Mouse (Mus musculus) limb, embryonic 10.5 days (tissue): ENCODE measurements around the gene Tnks2. TPM values are rescaled to one million over a fixed set of nuclear protein-coding genes. Genes with fewer than 3 reads are reported as not detected.
"Not testable (repeated sequence)": the region's sequence is repeated elsewhere in the genome, so short reads cannot be mapped to it uniquely, and the experiment has no call there.

Experiments
- DNase-seq: peaks from one replicate; pipeline ENCODE4 v3.0.0-alpha.2; 2017; ENCODE audit warnings: low spot score
- H3K27ac ChIP-seq: fragments of 300-500 bp; sonication (generic); 2 replicates; pipeline ENCODE4 v1.5.1; 2016; ENCODE audit warnings: mild to moderate bottlenecking
- H3K27me3 ChIP-seq: fragments of 300-500 bp; sonication (generic); 2 replicates; pipeline ENCODE4 v1.6.1; 2016; ENCODE audit warnings: low read depth, mild to moderate bottlenecking; ENCODE audit not compliant: poor library complexity, severe bottlenecking
- H3K36me3 ChIP-seq: fragments of 300-500 bp; sonication (generic); 2 replicates; pipeline ENCODE4 v1.6.1; 2016; ENCODE audit warnings: mild to moderate bottlenecking, moderate library complexity
- H3K4me1 ChIP-seq: fragments of 300-500 bp; sonication (generic); 2 replicates; pipeline ENCODE4 v1.6.1; 2016
- H3K4me3 ChIP-seq: fragments of 300-500 bp; sonication (generic); 2 replicates; pipeline ENCODE4 v1.5.1; 2016; ENCODE audit warnings: mild to moderate bottlenecking, moderate library complexity
- H3K9me3 ChIP-seq: fragments of 300-500 bp; sonication (generic); replicated peaks from 2 replicates; pipeline ENCODE4 v1.6.1; 2016; ENCODE audit warnings: mild to moderate bottlenecking
- WGBS: fragments of 180-500 bp; shearing (Covaris S2); methylation state at CpG from one replicate; pipeline ENCODE4 v1.1.7; 2016; 5-methylcytosine and 5-hydroxymethylcytosine counted together
- polyA plus RNA-seq: library from polyadenylated mRNA; unstranded; fragments of >200 nt; fragmentation: Nextera tagmentation; extraction: Ambion mirVana; gene quantifications from 2 replicates; pipeline ENCODE4 v1.2.1, GENCODE M21; 2016

Tnks2 gene
- polyA plus RNA-seq, 1 experiment from 2014 or later: 71.8 TPM

DNA sequence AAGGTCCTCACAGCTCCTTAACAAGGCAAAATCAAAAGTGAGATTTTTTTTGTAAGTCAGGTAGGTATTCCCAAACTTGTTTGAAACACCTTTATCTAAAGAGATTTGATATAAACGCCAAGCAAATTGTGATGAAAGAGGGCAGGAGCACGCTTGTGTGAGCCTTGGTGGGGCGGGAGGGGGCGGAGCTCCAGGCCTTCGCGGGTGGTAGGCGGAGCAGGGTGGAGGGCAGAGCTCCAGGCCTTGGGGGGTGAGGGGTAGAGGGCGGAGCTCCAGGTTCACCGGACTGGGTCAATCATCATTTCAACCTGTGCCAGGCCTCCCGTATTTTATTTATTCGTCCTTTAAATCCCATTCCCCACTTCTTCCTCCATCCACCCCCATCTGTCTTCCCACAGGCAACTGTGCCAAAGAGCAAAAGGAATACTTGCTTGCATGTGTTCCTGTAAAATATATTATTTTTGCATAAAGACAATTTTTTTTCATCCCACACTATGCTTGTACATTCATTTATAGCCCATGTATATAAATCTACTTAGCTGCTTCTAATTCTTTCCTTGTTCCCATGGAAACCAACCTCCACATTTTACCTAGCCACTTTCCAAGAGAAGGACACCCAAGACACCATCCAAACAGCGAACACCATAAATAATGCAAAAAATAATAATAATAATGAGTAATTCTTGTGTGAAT lies 24.4 kb upstream of the Tnks2 start:
- 31% methylated on average over 12 of the region's 12 CpGs for WGBS
- Histone ChIP-seq H3K4me1 (peaks cover 3% of the 10 kb centered on the region; the same call in 1 of the 2 replicates), H3K36me3 (no peaks in the 10 kb centered on the region), H3K27me3 (no peaks in the 10 kb centered on the region), H3K9me3 (no peaks in the 10 kb centered on the region), H3K4me3 (no peak overlapping the region), H3K27ac (no peak overlapping the region)
- no peak for DNase-seq

DNA sequence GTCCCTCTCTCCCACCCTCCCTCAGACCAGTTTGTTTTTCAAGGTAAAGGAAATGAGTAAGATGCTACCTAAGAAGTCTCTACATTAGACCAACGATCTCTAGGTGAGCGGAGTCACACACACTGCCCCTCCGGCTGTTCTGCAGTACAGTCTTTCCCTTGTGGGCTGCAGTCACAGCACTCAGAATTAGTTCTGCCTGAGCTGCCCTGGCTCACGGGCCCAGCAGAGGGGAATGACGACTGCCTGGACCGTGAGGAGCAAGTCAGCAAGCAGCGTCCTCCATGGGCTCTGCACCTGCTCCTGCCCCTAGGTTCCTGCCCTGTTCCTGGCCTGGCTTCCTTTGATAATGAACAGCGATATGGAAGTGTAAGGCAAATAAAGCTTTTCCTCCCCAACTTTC lies 22.0 kb upstream of the Tnks2 start:
- Histone ChIP-seq H3K36me3 (no peaks in the 10 kb centered on the region), H3K27ac (no peak overlapping the region), H3K4me3 (no peak overlapping the region), H3K9me3 (no peaks in the 10 kb centered on the region), H3K27me3 (no peaks in the 10 kb centered on the region), H3K4me1 (peaks cover 3% of the 10 kb centered on the region; the same call in 1 of the 2 replicates)
- 62% methylated on average over 8 of the region's 8 CpGs for WGBS
- no peak for DNase-seq

DNA sequence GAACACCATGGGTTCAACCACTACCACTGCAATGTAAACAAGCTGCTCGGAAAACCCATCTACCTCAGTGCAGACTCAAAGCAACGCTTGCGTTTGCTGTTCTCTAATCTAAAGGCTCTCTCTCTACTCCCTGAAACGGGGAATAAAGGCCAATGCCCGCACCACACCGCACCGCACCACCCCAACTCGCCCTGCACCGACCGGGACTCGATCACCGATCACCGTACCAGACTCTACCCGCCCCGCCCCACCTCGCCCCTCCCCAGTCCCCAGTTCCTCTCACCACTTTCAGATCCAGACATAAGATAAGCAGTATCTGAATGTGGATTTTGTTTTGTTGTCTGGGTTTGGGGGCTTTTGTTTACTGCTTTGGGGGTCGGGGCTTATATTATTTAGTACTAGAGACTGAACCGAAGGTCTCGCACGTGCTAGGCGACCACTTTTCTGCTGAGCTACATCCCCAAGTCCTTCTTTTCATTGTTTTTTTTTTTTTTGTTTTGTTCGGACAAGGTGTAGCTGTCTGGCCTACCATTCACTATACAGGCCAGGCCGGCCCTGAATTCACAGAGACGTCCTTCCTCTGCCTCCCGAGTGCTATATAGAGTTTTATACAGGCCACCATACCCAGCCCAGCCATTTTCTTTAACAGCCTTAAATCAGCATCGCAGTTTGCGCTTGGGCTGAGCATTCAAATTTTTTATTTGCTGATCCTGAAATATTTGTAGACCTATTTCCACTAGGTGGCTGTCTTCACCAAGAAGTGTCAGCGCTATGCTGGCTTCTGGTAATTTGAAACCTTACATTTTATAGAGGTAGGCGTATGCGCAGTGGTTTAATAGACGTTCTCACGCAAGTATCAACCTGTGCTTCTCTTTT lies 18.4 kb upstream of the Tnks2 start:
- Histone ChIP-seq H3K4me1 (peaks cover 8% of the 10 kb centered on the region), H3K36me3 (no peaks in the 10 kb centered on the region), H3K9me3 (no peaks in the 10 kb centered on the region), H3K27ac (peak overlapping the region; percentile 38; the same call in 1 of the 2 replicates), H3K4me3 (peak overlapping the region; percentile 36), H3K27me3 (no peaks in the 10 kb centered on the region)
- peak; percentile 46 for DNase-seq
- 13% methylated on average over 32 of the region's 32 CpGs for WGBS

DNA sequence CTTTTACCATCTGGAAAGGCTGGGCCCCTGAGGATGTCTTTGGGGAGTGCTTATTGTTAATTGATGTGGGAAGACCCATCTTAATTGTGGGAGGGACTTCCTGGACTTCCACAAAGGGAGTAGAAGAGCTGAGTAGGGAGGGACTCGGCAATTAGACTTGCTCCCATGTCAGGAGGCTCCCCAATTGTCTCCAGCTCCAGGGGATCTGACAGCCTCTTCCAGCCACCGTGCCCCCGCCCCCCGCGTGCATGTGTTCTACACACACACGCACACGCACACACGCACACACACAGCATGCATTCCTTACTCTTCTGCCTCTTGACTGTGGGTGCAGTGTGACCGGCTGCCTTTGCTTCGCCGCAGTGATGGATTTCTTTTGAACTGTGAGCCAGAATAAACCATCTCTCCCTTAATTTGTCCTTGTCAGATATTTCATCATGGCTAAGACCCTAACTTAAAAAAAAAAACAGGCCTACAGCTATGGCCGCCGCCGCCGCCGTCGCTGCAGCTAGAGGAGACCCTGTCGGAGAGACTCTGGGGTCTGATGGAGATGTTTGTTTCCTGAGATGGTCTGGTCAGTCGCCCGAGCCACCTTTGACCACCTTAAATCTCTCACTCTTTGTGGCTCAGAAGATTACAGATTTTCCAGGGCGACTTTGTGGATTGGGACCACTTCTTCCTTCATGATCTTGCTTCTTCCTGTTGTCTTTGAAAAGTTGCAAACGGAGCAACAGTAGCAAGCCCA lies 15.7 kb upstream of the Tnks2 start:
- peak overlapping the region; percentile 67 for H3K27ac ChIP-seq
- 4% methylated on average over 22 of the region's 22 CpGs for WGBS
- H3K4me3 ChIP-seq: peak overlapping the region; percentile 50
- H3K36me3 ChIP-seq: no peaks in the 10 kb centered on the region
- DNase-seq: peak; percentile 58
- no peaks in the 10 kb centered on the region for H3K9me3 ChIP-seq
- H3K27me3 ChIP-seq: no peaks in the 10 kb centered on the region
- H3K4me1 ChIP-seq: peaks cover 8% of the 10 kb centered on the region

DNA sequence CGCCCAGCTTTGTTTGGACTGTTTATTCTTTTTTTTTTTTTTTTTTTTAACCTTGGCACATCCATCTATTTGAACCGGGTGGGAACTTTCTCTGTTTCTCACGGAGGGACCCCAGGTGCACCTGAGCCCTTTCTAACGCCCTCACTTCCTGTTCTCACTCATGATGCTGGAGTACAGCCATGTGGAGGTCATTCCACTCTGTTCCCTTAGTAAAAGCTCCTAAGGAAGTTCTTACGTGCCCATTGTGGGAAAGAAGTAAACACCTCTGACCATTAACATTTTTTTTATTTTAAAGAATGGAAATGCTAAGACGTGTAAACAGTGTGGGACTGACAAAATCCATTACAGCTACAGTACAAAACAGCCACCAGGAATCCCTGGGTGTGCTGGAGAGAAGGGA lies 14.8 kb upstream of the Tnks2 start:
- no peak for DNase-seq
- Histone ChIP-seq H3K4me1 (peaks cover 8% of the 10 kb centered on the region), H3K27me3 (no peaks in the 10 kb centered on the region), H3K9me3 (no peaks in the 10 kb centered on the region), H3K36me3 (no peaks in the 10 kb centered on the region), H3K27ac (no peak overlapping the region), H3K4me3 (no peak overlapping the region)
- WGBS: 75% methylated on average over 5 of the region's 6 CpGs

DNA sequence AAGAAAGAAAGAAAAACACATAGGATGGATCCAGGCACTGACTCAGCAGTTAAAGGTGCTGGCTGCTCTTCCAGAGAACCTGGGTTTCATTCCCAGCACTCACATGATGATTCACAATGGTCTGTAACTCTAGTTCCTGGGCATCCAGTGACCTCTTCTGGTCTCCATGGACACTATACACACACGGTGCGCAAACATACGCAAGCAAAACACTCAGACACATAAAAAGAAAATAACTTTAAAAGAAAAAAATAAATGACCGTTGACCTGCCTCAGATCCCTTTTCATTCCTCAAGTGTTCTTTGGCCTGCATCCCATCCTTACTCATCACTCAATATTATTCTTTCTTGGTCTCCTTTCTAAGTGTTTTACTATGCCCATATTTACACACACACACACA lies 13.6 kb upstream of the Tnks2 start:
- Histone ChIP-seq H3K27ac (no peak overlapping the region), H3K4me1 (peaks cover 8% of the 10 kb centered on the region), H3K27me3 (no peaks in the 10 kb centered on the region), H3K36me3 (no peaks in the 10 kb centered on the region), H3K4me3 (no peak overlapping the region), H3K9me3 (no peaks in the 10 kb centered on the region)
- WGBS: 91% methylated on average over 4 of the region's 4 CpGs
- DNase-seq: no peak

DNA sequence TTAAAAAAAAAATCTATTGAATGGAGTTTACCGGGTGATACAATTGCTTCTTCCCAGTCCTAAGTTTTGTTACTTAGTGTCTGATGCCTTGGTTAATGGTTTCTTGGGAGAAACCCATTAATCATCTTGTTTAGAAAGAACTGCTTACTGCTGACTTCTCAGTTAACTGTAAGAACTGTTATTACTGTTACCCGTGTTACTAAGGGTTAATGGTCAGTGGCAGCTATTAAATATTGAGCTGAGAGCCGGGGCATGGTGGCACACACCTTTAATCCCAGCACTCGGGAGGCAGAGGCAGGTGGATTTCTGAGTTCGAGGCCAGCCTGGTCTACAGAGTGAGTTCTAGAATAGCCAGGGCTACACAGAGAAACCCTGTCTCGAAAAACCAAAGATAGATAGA lies 12.7 kb upstream of the Tnks2 start:
- H3K36me3 ChIP-seq, H3K9me3 ChIP-seq, H3K27me3 ChIP-seq, H3K4me3 ChIP-seq, H3K27ac ChIP-seq, H3K4me1 ChIP-seq, DNase-seq: not testable (repeated sequence)
- 80% methylated on average over 6 of the region's 6 CpGs for WGBS

DNA sequence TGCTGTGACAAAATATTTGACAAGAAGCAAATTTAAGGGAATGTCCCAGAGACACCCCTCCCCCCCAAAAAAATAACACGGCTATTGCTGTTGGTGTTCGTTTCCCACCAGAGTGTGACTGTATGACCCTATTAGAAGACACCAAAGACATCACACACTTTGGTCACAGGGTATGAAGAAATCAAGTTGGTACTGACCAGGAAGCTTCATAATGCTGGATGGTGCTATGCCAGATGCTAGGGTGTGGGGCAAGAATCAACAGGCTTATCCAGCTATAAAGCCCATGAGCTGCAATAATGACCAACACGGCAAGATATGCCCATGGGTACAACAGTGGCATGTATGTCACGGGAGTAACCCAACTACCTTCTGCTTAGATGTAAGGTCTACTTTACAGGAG lies 11.3 kb upstream of the Tnks2 start:
- Histone ChIP-seq H3K9me3 (no peaks in the 10 kb centered on the region), H3K4me1 (peaks cover 7% of the 10 kb centered on the region), H3K36me3 (no peaks in the 10 kb centered on the region), H3K27me3 (no peaks in the 10 kb centered on the region), H3K4me3 (no peak overlapping the region), H3K27ac (no peak overlapping the region)
- WGBS: 90% methylated on average over 4 of the region's 4 CpGs
- no peak for DNase-seq

DNA sequence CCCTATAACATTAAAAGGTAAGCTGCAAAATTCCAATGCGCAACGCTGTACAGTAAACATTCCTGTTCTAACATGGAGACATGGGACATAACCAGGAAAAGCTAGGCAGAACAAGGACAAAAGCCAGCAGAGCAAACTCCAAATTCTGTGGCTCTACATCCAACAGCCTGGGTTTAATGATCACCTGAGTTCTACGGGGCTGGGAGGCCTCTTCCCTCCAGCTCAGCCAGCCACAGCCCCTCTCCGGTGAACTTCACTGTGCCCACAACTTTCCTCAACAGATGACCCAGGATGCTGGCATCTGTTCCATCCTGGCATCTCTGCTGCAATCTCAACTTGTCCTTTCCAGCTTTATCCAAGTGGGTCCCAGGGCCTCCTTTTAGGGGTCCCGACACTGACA lies 6.4 kb upstream of the Tnks2 start:
- WGBS: 95% methylated on average over 5 of the region's 5 CpGs
- Histone ChIP-seq H3K27me3 (no peaks in the 10 kb centered on the region), H3K27ac (no peak overlapping the region), H3K9me3 (no peaks in the 10 kb centered on the region), H3K4me3 (no peak overlapping the region), H3K36me3 (no peaks in the 10 kb centered on the region), H3K4me1 (peaks cover under 1% of the 10 kb centered on the region; the same call in 1 of the 2 replicates)
- no peak for DNase-seq

DNA sequence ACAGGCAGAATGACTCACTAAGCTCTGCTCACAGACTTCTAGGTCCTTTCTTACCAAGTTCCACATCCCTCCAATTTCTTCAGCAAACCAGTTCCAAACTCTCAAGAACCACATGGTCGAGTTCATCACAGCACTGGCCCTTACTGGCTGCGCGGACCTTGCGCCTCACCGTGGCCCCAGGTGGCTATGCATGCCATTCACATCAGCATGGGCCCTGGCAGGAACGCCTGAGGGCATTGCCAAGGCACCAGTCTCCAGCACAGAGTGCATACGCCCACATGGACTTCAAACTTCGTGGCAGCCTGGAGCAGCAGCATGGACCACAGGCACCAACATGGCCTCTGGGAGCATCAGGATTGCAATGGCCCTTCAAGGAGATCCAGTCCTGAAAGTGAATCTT lies 5.7 kb upstream of the Tnks2 start:
- no peak overlapping the region for H3K27ac ChIP-seq
- DNase-seq: no peak
- H3K36me3 ChIP-seq: no peaks in the 10 kb centered on the region
- H3K4me1 ChIP-seq: peaks cover 7% of the 10 kb centered on the region
- H3K4me3 ChIP-seq: no peak overlapping the region
- WGBS: 60% methylated on average over 8 of the region's 8 CpGs
- H3K27me3 ChIP-seq: no peaks in the 10 kb centered on the region
- no peaks in the 10 kb centered on the region for H3K9me3 ChIP-seq

DNA sequence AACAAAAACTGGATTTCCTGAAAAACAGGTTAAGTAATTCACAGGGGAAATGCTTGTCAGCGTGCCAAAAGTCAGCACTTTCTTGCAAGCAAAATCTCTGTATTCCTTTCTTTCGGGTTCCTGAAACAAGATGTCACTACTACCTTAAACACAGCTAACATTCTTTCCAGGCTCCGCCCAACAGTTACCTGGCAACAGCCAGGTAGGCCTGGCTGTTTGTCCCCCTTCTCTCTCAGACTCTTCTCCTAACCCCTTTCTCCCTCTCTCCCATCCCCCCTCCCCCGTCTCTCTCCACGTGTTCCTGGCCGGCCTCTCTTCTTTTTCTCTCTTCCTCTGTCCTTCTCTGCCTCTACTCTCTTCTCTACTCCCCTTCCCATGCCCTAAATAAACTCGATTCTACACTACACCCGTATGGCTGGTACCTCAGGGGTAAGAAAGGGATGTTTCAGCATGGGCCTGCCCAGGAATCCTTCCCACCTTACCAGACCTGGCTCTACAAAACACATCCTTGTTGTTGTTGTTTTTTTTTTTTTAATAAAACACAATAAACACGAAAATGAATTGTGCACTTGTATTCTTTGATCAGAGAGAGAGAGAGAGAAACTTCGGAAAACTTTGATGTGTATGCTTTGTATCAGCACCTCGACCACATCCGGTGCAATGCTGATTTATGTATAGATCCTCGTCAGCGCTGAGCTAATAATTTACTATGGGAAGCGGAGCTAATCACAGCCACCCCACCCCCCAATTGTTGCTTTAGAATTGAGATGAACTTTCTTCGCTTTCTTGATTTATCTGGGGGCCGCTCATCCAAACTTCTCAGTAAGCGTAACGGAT lies 863 bp upstream of the Tnks2 start:
- Histone ChIP-seq H3K4me3 (peak overlapping the region; percentile 96), H3K9me3 (no peaks in the 10 kb centered on the region), H3K27ac (peak overlapping the region; percentile 99), H3K4me1 (peaks cover 19% of the 10 kb centered on the region), H3K27me3 (no peaks in the 10 kb centered on the region), H3K36me3 (peaks cover 5% of the 10 kb centered on the region)
- DNase-seq: peak; percentile 61
- 7% methylated on average over 19 of the region's 19 CpGs for WGBS
